Mouse (Mus musculus) G1E (cell line): Measurements from ENCODE around the gene Mecr. TPM values are rescaled to one million over a fixed set of nuclear protein-coding genes. Genes with fewer than 3 reads are reported as not detected.
"Not testable (repeated sequence)": the region's sequence is repeated elsewhere in the genome, so short reads cannot be mapped to it uniquely, and the experiment has no call there.

Experiments
- ATAC-seq: 2 replicates; pipeline ENCODE4 v1.8.0; 2016; ENCODE audit warnings: mild to moderate bottlenecking; ENCODE audit not compliant: insufficient number of reproducible peaks, poor library complexity, low FRiP score, severe bottlenecking; ENCODE audit errors: extremely low read depth
- DNase-seq: peaks from one replicate; pipeline ENCODE4 v3.0.0; 2012; ENCODE audit warnings: low spot score
- H3K27me3 ChIP-seq: 2 replicates; pipeline ENCODE4 v1.6.1; 2012; ENCODE audit warnings: mild to moderate bottlenecking, low read length, inconsistent platforms; ENCODE audit not compliant: insufficient read depth
- H3K36me3 ChIP-seq: replicated peaks from 2 replicates; pipeline ENCODE3; 2012; ENCODE audit warnings: mild to moderate bottlenecking, inconsistent platforms
- H3K4me1 ChIP-seq: 2 replicates; pipeline ENCODE4 v1.6.1; 2012; ENCODE audit warnings: low read depth, low read length, inconsistent platforms, mixed read lengths; ENCODE audit not compliant: insufficient read depth
- H3K4me3 ChIP-seq: 2 replicates; pipeline ENCODE4 v1.5.1; 2012; ENCODE audit warnings: low read depth, mild to moderate bottlenecking, inconsistent platforms, low read length, moderate library complexity, mixed read lengths
- H3K9me3 ChIP-seq: replicated peaks from 2 replicates; pipeline ENCODE4 v1.6.1; 2012; ENCODE audit warnings: inconsistent platforms
- CTCF ChIP-seq: IDR thresholded peaks from 2 replicates; pipeline ENCODE4 v1.5.1; 2012; ENCODE audit warnings: low read depth, low read length, inconsistent platforms, mixed read lengths
- GATA1 ChIP-seq: IDR thresholded peaks from 2 replicates; pipeline ENCODE4 v1.6.1; 2012; ENCODE audit warnings: borderline replicate concordance, low read length, inconsistent platforms, mixed read lengths
- GATA2 ChIP-seq: IDR thresholded peaks from 2 replicates; pipeline ENCODE4 v1.6.1; 2012; ENCODE audit warnings: low read depth, low read length, inconsistent platforms, borderline replicate concordance
- POLR2AphosphoS5 ChIP-seq: IDR thresholded peaks from 2 replicates; pipeline ENCODE4 v1.6.1; 2012; ENCODE audit warnings: low read depth, low read length, inconsistent platforms; ENCODE audit not compliant: insufficient replicate concordance
- TAL1 ChIP-seq: conservative IDR thresholded peaks from 2 replicates; pipeline ENCODE4 v1.6.1; 2012; ENCODE audit warnings: low read depth, low read length, inconsistent platforms, mixed read lengths
- polyA plus RNA-seq: library from polyadenylated mRNA; stranded (reverse); fragments of >175 nt; gene quantifications from 2 replicates; pipeline ENCODE4 v1.2.3, GENCODE M21; 2012
- total RNA-seq, 2 experiments: library from RNA; stranded (forward) in 1 of 2; stranded (reverse) in 1 of 2; fragments of 200-1000 nt in 1 of 2; fragments of >200 nt in 1 of 2; fragmentation: Nextera tagmentation in 1 of 2; gene quantifications; 2 replicates each; pipeline ENCODE4 v1.2.3; 2014 to 2017

The Mecr gene
- total RNA-seq (2014; fragmentation: Nextera tagmentation) (29.3 and 50.6 TPM in 2 replicates), total RNA-seq (2017) (38.0 and 40.0 TPM in 2 replicates), polyA plus RNA-seq (31.3 and 32.3 TPM in 2 replicates)

DNA sequence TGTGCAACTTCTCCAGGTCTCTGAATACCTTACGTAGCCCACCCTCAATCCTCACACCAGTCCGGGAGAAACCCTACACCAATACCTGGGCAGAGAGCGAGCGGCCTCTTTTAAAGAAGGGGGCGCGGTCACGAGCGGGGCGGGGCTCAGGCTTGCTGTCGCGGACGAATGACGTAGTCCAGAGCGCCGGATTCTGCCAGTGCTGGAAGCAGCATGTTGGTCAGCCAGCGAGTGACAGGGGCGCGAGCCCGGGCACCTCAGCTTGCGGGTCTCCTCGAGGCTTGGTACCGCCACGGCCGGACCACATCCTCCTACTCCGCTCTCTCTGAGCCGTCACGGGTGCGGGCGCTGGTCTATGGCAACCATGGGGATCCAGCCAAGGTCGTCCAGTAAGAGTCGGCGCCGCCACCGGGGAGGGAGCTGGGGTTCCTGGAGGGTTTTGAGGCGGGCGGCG is at the start of gene Mecr:
Gene Mecr, plus strand, starts transcription at position 181 of the 454 bp plus-strand sequence.
- H3K36me3 ChIP-seq: peaks cover 35% of the 10 kb centered on the region

DNA sequence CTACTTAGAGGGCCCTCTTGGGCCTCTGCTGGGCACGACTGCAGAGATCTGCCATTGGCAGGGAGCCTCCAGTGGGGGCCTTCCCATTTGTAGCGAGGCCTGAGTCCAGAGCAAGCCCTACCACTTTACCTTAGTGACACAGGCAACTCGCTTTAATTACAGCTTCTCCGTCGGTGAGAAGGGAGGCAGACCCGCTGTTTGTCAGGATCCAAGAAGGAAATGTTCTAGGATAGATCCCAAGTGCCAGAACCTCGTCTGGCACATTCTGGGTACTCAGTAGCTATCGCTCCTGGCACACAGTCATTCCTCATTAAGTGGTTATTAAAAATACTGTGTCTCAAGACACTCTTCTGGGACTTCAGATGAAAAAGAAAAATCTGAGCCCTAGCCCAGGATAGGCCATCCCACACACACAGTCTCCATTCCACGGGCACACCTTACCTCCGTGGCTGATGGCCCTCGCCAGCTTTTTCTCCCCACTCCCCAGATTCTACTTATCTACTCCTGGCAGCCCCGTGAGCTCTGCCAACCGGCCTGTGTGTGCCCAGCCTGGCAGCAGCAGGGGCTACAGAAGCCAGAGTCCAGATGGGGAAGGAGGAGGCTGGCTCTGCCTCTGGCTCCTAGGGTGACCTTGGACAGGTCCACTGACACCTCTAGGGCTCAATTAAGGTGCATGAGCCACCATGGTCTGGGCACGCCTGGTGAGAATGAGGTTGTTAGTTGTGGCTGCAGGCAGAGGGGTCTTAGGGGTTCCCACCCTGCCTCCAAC is 46.8 kb upstream of the Mecr start:
- H3K36me3 ChIP-seq: peaks cover 96% of the 10 kb centered on the region
- H3K4me3 ChIP-seq: no peak overlapping the region
- H3K4me1 ChIP-seq: peaks cover 19% of the 10 kb centered on the region
- TF ChIP-seq GATA2: no peak
- TF ChIP-seq POLR2AphosphoS5: no peak
- no peak for TF ChIP-seq CTCF
- no peak for TF ChIP-seq TAL1
- no peak for TF ChIP-seq GATA1
- DNase-seq (no peak), ATAC-seq (no peak)
- H3K27me3 ChIP-seq: no peaks in the 10 kb centered on the region
- H3K9me3 ChIP-seq: no peaks in the 10 kb centered on the region

More for the DNA sequence above, at the start of gene Mecr:
- DNase-seq (peak; percentile 84), ATAC-seq (peak; percentile 54; the same call in 1 of the 2 replicates)
- H3K4me1 ChIP-seq: peaks cover 33% of the 10 kb centered on the region
- no peak for TF ChIP-seq CTCF
- no peak for TF ChIP-seq TAL1
- no peak for TF ChIP-seq GATA2
- no peak for TF ChIP-seq GATA1
- no peak for TF ChIP-seq POLR2AphosphoS5
- peaks cover 20% of the 10 kb centered on the region for H3K27me3 ChIP-seq
- H3K4me3 ChIP-seq: peak within 1 kb of the TSS; percentile 96
- no peaks in the 10 kb centered on the region for H3K9me3 ChIP-seq

DNA sequence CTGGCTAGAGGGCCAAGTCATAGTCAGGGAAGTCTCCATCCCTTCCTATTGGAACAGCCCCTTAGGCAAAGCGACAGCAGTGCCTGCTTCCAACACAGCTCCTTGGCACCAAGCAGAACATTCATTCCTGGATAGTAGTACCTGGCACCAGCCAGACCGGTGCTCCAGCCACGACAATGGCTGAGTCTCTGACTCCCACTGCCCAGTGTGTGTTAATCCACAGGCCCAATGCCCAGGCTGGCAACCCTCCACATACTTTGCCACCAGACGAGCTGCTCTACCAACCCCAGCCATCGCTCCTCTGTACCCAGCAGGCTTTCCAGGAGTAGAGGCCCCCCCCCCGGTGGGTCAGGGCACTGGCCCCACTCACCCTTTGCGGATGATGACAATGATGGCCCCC is 45.8 kb upstream of the Mecr start:
- H3K27me3 ChIP-seq: no peaks in the 10 kb centered on the region
- DNase-seq: no peak
- H3K36me3 ChIP-seq: peaks cover 97% of the 10 kb centered on the region
- no peak overlapping the region for H3K4me3 ChIP-seq
- no peaks in the 10 kb centered on the region for H3K9me3 ChIP-seq
- peaks cover 19% of the 10 kb centered on the region for H3K4me1 ChIP-seq
- TF ChIP-seq GATA2: no peak
- no peak for TF ChIP-seq TAL1
- ATAC-seq: no peak

DNA sequence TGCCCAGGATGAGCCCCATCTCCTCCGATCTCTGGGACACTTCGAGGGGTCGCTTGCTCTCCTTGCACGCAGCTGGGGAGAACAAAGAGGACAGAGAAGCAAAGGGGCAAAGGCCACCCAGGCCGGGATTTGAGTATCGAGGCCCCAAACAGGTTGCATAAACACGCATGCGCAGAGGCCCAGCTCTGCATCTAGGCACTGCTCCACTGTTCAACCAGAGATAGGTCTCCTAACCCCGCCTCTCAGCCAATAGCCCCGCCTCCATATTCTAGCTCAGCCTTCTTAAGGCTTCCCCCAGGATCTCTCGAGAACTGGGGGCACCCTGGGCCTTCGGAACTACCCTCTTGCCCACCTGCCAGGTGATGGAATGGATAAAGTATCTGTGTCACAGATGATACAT is 45.4 kb upstream of the Mecr start:
- ATAC-seq (no peak), DNase-seq (no peak)
- Histone ChIP-seq H3K4me1 (peaks cover 19% of the 10 kb centered on the region), H3K9me3 (no peaks in the 10 kb centered on the region), H3K27me3 (no peaks in the 10 kb centered on the region), H3K36me3 (peaks cover 98% of the 10 kb centered on the region), H3K4me3 (no peak overlapping the region)
- TF ChIP-seq POLR2AphosphoS5 (no peak), GATA1 (no peak), GATA2 (no peak), CTCF (no peak), TAL1 (no peak)

DNA sequence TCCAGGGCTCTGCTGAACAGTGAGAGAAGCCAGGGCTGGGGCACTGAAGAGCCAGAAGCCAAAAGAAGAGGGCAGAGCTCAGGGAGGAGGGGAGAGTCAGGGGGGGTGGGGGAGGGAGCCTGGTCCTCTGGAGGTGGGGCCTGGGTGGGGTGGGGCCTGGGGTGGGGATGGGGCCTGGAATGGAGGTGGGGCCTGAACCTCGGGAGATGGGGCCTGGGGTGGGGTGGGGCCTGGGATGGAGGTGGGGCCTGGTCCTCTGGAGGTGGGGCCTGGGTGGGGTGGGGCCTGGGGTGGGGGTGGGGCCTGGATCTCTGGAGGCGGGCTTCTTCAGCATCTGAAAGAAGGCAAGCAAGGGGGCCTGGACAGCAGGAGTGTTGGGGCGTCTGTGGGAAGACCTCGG is 44.3 kb upstream of the Mecr start:
- TF ChIP-seq POLR2AphosphoS5: no peak
- TF ChIP-seq CTCF: no peak
- no peak for TF ChIP-seq GATA2
- no peak for TF ChIP-seq GATA1
- no peak for TF ChIP-seq TAL1
- peaks cover 98% of the 10 kb centered on the region for H3K36me3 ChIP-seq
- H3K4me1 ChIP-seq: peaks cover 19% of the 10 kb centered on the region
- no peak overlapping the region for H3K4me3 ChIP-seq
- no peaks in the 10 kb centered on the region for H3K9me3 ChIP-seq
- DNase-seq (no peak), ATAC-seq (no peak)
- H3K27me3 ChIP-seq: no peaks in the 10 kb centered on the region

DNA sequence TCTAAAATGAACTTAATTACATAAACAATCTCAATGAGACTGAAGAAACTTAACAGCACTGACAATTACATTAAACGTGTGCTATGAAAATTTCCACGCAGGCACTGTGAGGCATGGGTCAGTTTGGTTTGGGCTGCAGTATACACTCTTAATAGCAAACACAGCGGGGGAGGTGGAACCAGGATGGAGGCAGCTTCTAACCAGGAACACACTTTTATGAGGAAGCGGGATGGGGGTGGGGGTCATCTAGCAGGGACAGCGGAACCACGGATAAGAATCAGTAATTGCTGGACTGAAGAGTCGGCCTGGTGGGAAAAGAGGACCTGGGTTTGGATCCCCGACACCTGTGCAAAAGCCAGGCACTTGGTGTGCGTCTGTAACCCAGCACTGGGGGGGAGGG is 39.4 kb upstream of the Mecr start:
- H3K36me3 ChIP-seq: peaks cover 96% of the 10 kb centered on the region
- ATAC-seq: no peak
- DNase-seq: no peak
- TF ChIP-seq GATA2: no peak
- TF ChIP-seq GATA1: no peak
- TF ChIP-seq TAL1: no peak
- no peak for TF ChIP-seq CTCF
- TF ChIP-seq POLR2AphosphoS5: no peak
- peaks cover 15% of the 10 kb centered on the region for H3K4me1 ChIP-seq
- no peak overlapping the region for H3K4me3 ChIP-seq
- H3K9me3 ChIP-seq: no peaks in the 10 kb centered on the region
- H3K27me3 ChIP-seq: no peaks in the 10 kb centered on the region

DNA sequence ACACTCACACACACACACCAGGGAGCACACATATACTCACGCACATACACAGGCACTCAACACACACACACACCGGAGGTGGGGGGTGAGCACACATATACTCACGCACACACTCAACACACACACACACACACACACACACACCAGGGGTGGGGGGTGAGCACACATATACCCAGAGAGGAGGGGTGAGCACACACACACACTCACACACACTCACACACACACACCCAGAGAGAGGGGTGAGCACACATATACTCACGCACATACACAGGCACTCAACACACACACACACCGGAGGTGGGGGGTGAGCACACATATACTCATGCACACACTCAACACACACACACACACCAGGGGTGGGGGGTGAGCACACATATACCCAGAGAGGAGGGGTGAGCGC is 38.5 kb upstream of the Mecr start:
- not testable (repeated sequence) for DNase-seq, H3K4me3 ChIP-seq, H3K4me1 ChIP-seq, ATAC-seq, H3K27me3 ChIP-seq, H3K9me3 ChIP-seq
- peaks cover 97% of the 10 kb centered on the region for H3K36me3 ChIP-seq
